Mouse (Mus musculus) natural killer cell, adult 2 months (primary cell): ENCODE measurements around the gene Bik.
"Not testable (repeated sequence)": the region's sequence is repeated elsewhere in the genome, so short reads cannot be mapped to it uniquely, and the experiment has no call there.

ENCODE experiments used
- DNase-seq, 2 experiments: peaks; one replicate each; pipeline ENCODE4 v3.0.0; 2022; ENCODE audit warnings: low spot score in 2 of 2

The Bik gene

DNA sequence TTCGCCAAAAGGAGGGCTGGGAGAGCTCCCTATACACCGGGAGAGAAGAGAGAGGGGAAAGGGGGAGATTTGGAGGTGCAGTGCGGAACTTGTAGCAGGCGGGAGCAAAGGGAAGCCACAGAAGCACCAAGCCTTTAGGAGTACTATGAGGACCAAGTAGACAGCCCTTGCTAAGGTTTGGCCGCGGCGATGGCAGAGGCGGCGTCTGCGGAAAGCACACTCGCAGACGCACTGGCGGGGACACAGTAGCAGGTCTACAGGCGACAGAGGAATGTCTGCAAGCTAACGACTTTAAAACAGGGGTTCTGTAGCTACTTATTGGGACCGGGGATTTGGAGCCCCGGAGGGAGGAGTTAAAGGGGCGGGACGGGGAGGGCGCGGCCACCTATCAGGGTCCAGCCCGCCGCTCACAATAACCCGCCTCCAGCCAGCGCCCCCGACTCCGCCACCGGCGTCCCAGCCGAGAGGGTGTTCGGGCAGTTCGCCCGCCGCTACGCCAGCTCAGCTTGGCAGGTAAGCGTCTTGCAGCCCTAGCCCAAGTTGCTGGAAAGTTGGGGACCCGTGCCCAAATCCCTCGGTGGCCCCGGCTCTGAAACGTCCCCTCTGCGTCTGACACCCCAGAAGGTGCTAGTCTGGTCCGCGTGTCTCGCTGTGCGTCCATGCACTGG lies at the start of gene Bik:
Bik (plus strand) TSS at position 439 of the 668 bp plus-strand sequence.
- DNase-seq, result peak; percentile 5 to 19

DNA sequence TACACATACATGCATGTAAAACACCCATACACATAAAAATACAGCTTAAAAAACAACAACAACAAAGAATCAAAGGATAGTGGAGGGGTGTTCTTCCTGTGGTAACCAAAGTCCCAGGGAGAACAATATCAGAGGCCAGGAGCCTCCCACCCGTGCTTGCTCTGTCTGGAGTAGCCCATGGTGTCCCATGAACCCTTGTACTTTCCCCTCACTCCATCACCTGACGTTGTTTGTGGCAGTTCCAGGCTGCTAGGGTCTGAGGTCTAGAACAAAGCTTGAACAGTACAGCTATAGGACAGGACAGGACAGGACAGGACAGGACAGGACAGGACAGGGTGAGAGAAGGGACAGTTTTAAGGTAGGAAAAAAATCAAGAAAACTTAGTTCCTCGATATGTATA lies 48.6 kb upstream of the Bik start:
- no peak for DNase-seq

DNA sequence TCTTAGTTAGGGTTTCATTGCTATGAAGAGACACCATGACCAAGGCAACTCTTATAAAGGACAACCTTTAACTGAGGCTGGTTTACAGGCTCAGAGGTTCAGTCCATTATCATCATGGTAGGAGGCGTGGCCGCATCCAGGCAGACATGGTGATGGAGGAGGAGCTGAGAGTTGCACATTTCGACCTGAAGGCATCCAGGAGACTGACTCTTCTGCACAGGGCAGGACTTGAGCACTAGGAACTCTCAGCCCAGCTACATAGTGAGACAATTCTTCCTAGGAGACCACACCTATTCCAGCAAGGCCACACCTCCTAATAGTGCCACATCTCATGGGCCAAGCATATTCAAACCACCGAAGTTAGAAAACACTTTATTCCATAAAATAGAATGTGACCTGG lies 46.8 kb upstream of the Bik start:
- no peak for DNase-seq

DNA sequence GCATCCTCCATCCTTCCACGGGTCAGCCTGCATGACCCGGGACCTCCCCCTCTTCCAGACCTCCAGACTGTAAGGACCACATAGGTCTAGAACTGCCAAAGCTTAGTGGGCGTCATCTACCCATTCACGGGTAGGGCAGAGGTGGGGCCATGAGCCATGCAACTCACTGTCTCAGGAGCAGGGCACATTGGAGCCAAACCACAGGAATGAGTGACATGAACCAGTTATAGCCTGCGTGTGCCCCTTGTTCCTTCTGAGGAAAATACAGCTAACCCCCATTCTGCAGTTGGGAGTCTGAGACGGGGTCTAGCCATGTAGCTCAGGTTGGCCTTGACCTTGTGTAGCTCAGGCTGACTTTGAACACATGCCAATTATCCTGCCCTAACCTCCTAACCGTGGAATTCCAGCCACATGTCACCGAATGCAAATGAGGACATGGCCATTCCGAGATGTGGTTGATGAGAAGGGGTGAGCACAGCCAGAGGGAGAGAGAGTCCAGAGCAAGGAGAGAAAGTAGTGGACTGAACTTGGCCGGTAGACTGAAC lies 45.4 kb upstream of the Bik start:
- no peak for DNase-seq

DNA sequence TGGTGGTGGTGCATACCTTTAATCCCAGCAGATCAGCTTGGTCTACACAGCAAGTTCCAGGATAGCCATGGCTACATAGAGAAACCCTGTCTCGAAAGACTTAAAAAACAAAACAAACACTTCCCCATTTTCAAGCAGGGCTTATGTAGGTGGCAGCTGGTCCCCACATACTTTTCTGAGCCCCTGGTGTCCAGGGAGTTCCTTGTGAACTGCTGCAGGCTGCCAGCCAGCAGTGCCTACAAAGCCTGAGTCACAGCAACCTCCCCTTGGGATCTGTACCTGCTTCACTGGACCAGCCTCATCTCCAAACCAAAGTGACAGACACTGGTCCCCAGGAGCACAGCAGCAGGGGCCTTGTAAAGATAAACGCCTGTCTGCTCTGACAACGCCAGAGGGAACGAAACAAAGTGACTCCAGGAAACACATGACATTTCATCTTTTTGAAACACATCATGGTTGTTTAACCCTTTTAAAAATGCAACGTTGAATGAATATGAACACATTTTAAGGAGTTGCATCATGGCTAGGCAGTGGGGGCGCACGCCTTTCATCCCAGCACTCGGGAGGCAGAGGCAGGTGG lies 43.9 kb upstream of the Bik start:
- no peak for DNase-seq

DNA sequence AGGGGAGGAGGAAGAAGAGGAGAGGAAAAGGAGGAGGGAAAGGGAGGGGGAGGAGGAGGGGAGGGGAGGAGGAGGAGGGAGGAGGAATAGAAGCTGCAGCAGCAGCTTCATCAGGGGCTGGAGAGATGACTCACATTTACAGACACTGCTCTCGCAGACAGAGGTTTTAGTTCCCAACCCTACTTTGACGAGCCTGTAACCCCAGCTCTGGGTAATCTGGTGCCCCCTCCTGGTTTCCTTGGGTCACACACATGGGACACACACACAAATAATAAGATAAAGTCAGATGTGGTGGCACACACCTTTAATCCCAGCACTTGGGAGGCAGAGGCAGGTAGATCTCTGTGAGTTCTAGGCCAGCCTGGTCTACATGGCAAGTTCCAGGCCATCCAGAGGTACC lies 43.2 kb upstream of the Bik start:
- DNase-seq, result peak in 1 of 2 experiments; percentile 31

DNA sequence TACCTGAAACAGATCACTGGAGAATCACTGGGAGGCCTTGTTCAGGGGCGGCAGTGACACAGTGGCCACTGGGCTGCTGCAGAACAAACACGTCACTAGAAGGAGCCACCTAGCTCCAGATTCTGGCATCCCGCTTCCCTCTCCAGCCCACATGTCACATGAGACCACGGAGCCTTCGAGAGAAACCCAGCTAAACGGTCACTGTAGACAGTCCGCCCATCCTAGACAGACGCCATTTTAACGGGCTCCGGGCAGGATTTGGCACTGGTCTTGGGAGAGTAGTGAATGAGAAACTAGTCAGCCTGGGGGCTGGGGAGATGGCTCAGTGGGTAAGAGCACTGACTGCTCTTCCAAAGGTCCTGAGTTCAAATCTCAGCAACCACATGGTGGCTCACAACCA lies 42.4 kb upstream of the Bik start:
- DNase-seq, result no peak

DNA sequence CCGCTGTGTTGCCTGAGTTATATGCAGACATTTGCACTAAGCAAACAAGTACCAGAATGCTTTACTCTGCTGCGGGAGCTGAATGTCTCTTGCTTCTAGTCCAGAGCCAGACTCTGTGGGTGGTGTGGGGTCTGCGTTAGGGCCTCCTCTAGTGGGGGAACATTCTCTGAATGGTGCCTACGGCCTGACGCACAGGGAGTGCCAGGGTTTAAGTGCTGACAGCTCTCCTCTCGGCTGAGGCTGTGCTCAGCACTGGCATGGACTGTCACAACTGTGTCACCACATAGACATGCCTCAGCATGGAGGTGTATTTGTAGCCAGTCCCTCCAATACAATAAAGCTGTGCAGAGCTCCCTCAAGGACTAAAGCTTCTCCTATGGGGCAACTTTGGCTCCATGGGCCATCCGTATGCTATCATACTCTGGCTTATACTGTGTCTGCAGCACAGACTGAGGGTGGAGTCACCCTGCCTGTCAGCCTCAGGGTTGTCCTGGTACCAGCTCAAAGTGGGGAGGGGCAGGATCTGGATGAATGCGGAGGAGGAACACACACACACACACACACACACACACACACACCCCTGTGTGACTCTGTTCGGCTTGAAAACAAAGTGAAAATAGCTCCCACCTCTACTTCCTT lies 39.1 kb upstream of the Bik start:
- no peak for DNase-seq

DNA sequence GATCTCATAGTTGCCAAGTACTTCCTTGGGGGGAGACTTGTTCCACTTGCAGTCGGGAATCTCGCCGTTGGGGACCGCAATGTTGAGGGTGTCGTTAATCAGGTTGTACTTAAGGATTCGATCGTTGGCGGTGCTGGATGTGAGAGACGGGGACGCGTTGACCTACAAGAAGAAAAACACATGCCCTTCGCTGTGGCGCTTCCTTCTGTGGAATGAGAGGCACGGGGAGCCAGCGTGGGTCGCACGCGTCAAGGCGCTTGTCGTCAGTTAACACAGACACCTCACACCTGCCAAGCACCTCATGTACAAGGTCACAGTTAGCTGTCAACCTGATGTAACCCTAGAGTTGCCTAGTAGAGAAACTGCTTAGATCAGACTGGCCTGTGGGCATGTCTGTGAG lies 37.2 kb upstream of the Bik start:
- DNase-seq, result no peak

DNA sequence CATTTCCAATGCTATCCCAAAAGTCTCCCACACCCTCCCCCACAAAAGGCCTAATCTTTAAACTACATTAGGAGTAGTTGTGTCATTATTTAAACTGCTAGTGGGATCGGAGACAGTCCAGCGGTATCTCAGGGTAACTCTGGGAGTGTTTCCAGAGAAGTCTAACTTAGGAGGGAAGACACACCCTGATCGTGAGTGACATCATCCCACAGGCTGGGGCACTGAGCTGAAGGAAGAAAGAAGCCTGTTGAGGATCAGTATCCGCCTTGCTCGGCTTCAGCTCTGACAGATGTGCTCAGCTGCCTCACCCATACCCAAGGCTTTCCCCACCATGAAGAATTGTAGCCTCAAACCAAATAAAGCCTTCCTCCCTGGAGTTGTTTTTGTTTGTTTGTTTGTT lies 34.8 kb upstream of the Bik start:
- DNase-seq, result no peak

DNA sequence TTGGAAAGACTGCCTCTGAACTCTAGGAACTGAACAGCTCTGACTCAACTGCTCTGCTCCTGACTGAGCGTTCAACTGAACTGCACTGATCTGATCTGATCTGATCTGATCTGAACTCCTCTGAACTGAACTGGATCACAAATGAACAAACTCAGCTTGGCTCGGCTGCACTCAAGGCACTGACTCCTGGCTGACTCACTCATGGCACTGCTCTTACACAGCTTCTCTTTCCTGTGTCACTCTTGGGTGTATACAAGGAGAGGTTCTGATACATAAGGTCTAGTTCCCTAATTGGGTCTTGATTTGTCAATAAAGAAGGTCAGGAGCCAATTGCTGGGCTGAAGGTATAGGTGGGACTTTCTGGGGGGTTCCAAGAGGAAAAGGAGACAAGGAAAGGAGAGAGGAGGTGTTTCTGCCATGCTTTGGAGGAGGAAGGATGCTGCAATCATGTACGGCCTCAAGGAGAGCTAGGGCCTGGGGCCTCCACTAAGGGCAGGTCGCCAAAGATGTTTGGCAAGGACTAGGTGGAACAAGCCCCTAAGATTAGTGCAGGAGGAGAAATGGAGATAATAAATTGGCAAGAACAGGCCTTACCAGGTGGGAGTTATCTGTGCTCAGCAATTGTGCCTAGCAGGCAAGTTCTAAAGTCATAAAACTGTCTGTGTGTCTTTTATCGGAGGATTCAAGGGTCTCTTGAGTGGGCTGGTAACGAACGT lies 32.6 kb upstream of the Bik start:
- DNase-seq, result no peak

DNA sequence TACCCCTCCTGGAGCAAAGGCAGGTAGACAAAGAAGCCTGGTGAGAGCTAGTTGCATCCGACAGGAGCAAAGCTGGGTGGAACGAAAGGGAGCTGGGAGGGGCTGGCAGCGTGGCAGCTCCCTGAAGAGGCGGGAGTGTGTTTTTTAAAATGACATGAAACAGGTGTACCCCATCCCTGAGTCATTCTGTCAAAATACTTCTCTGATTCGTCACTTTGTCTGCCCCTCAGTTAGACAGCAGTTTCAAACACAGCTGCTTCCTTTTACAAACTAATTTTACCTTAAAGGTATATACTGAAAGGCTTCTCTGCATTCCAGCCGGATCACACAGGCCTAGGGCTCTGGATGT lies 32.1 kb upstream of the Bik start:
- DNase-seq, result no peak

DNA sequence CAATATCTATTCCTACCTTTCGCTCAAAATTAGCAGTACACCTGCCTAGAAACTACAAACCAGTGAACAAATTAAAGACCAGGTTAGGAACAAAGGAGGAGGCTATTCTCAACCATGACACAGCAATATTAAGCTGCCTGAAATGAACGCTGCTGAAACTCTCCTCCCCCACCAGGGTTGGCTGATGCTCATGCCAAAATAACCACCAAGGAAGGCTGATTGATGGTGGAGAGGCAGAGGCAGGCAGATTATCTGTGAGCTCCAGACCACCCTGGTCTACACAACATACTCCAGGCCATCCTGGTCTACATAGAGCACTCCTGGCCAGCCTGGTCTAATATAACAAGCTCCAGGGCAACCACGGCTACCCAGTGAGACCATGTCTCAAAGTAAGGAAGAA lies 31.5 kb upstream of the Bik start:
- no peak for DNase-seq

DNA sequence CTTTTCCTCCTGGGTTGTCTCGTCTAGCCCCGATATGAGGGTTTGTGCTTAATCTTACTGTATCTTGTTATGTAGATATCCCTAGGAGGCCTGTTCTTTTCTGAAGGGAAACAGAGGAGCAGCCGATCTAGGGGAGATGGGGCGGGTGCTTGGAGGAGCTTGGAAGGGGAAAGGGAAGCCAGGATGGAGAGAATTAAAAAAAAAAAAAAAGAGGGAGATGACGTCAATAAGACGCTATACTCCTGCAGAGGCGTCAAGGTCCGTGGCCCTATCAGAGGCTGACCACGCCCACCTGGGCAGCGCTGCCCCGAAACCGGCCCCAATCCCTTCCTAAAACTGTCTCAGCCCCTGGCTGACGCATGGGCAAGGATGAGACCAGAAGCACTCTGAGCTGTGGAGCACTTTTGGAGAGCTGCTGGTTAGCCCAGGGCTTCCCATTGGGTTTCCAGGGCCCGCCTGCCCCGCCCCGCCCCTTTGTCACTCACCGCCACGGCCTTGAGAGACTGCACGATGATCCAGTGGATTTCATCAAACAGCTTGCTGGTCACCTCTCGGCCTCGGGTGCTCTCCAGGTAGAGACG lies 30.8 kb upstream of the Bik start:
- DNase-seq, result no peak

DNA sequence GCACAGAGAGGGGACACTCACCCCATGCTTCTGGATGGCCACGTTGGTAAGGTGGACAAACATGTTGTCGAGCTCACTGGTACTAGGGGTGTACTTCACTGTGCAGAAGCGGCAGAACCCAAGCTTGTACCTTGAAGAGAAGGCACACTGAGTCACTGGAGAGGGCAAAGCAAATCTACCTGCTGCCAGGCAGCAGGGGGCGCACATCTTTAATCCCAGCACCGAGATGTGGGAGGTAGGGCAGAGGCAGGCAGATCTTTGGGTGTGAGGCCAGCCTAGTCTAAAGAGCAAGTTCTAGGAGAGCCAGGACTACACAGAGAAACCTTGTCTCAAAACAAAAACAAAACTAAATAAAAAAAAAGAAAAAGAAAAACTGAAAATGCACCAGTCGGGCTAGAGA lies 29.4 kb upstream of the Bik start:
- DNase-seq, result no peak

DNA sequence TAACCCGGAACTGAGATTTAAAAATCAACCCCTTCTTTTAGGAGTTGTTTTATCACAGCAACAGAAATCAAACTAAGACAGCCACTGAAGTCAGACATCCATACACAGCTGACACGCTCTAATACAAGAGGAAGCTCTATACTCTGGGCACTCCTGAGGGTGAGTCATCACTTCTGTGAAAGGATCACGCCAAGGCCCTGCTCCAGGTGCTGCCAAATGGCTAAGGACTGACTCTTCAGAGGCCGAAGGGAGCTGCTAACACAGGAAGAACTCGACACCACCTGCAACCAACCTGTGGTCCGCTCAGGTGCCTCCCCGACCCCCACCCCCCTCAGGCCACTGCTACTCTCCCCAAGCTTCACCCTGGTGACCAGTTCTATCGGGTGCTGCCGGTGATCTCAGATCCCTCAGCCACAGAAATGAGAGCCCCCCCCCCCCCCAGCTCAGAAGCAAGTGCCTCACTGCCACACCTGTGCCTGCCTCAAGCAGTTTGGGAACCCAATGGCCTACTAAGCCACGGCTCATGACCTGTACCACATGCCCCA lies 27.4 kb upstream of the Bik start:
- no peak for DNase-seq

DNA sequence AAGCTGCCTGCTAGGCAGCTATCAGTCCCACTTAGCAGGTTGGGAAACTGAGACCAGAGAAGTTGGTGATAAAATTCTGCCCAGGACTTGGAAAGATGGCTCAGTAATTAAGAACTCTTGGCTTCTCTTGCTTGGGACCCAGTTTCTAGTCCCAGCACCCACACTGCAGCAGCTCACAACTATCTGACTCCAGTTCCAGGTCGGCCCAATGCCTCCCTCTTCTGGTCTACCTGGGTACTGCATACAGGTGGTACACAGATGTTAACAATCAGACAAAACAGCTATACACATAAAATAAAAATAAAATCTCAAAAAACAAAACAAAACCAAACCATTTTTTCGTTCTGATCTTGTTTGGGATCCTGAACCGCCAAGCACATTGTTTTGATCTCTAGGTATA lies 26.3 kb upstream of the Bik start:
- peak; percentile 48 to 58 for DNase-seq

DNA sequence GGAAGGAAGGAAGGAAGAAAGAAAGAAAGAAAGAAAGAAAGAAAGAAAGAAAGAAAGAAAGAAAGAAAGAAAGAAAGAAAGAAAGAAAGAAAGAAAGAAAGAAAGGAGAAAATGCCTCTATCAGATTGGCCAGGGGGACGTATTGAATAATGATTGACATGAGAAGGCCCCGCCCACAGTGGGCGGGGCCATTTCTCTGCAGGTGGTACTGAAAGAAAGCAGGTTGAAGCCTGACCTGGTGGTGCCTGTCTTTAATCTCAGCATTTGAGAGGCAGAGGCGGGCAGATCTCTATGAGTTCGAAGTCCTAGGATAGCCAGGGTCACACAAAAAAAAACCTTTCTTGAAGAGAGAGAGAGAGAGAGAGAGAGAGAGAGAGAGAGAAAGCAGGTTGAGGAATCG lies 25.2 kb upstream of the Bik start:
- not testable (repeated sequence) for DNase-seq

DNA sequence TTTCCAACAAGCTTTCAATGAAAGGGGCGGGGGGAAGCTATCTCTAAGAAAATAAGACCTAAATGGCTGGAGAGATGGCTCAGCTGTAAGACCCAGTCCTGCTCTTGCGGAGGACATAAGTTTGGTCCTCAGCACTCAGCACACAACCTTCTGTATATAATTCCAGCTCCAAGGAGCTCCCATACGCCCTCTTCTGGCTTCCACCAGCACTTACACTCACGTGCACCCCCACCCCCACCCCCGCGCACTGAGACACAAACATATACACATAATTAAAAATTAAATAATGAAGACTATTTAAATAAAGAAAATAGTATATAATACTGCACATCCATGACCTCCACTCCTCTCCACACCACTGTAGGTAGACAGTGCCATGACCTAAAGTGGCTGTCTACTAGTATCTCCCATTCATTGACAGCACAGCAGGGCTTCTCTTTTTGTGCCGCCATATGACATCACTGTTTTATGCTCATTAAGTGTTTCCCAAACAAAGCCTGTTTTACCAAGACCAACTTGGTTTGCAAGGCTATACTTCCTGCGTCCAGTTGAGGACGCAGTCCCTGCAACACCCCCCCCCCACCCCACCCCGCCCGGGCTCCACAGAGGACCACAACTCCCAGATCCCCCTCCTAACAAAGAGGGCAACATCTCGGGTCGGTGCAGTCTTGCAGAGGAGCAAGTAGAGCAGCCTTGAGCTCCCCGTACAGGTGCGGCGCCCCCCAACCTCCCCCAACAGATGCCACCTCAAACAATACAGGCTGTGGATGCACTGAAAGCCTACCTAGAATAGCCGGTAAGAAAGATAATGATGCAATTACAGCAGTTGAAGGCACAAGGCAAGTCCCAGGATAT lies 16.5 kb upstream of the Bik start:
- no peak for DNase-seq

DNA sequence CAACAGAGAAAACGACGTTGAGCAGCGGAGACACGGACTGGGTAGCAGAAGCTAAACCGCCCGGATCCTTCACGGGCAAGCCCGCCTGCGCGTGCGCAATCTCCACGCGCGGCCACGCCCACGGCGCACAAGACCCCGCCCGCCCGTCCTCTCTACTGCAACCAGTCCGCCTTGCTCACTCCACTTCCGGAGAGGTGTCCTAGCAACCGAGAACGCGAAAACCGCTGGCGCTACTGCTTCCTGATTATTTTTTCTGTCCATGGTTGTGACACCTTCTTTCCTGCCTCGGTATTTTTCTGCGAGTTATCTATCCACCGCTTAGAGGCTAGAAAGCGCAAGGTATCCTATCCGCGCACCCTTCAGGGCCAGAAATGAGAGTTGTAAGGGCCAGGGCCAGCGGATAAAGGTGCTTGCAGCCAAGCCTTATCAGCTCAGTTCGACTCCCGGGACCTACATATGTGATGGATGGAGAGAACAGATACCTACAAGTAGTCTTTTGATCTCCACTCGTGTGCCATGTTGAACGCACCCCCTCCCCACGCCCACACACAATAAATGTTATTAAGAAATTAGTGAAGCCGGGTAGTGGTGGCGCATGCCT lies 15.8 kb upstream of the Bik start, which contains the start of gene Ttll1:
Ttll1 (minus strand) TSS at position 89 of the 601 bp plus-strand sequence.
- peak; percentile 92 to 95 for DNase-seq
